Mouse (Mus musculus) Patski (cell line): ENCODE data around the gene Ank. TPM values are rescaled to one million over a fixed set of nuclear protein-coding genes. Genes with fewer than 3 reads are reported as not detected.

Experiments
- ATAC-seq: fragments of 100-300 bp; one replicate; pipeline ENCODE4 v1.8.0; 2021
- CTCF ChIA-PET: fragments of 350-600 bp; sonication (Branson Sonifier 250); formaldehyde crosslinking; loops from one replicate; lab custom pipeline; 2022; ENCODE audit warnings: inconsistent platforms; lab: Charles Lee
- POLR2A ChIA-PET: fragments of 350-600 bp; sonication (Branson Sonifier 250); formaldehyde crosslinking; loops from one replicate; lab custom pipeline; 2022; ENCODE audit warnings: antibody characterized with exemption, inconsistent platforms; lab: Charles Lee
- DNase-seq: peaks from one replicate; pipeline ENCODE4 v3.0.0-alpha.2; 2011; ENCODE audit warnings: low read depth, low spot score
- H3K27me3 ChIP-seq: fragments of 371-371 bp; one replicate; pipeline ENCODE4 v1.5.1; 2021
- CTCF ChIP-seq: fragments of 100-300 bp; IDR thresholded peaks from one replicate; pipeline ENCODE4 v1.5.1; 2021
- in situ Hi-C: fragments of 300-500 bp; cut with MboI; formaldehyde crosslinking; loops from 3 replicates; pipeline ENCODE4 v1.11.1; 2018; ENCODE audit warnings: low pct_unique_long_range_greater_than_20kb, mixed read lengths
- polyA plus RNA-seq: library from polyadenylated mRNA; unstranded; gene quantifications from one replicate; pipeline ENCODE4 v1.2.3, GENCODE M21; 2021

Ank gene
- polyA plus RNA-seq, 1 experiment from 2014 or later = 85.8 TPM

DNA sequence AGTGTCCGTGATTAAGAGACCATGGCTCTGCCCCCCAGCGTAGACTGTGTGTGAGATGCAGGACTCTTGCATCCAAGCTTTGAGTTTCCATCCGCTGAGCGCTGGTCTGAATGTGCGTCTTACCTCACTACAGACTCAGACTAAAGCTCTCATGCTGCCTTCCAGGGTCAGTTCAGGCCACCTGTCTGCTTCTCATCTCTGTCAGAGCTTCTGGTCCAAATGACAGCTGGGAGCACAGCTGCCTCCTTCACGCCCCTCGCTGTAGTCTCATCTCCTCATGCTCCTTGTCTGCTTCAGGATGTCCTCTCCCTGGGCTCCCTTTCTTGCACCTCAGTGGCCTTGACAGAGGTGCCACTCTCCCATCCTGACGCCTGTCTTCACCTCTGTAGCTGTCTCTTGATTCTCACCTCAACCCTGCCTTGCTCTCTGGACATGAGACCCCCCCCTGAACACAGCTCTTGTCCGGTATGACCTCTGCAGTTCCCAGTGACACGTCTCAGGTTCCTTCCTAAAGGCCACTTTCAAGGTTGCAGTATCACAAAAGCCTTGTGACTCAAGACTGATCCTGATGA is 85.7 kb downstream of the Ank start:
- CTCF ChIA-PET = interaction anchor here (1.5 to 3.3 kb wide), 3 partner anchors 11 to 38 kb away, joined by 5 to 17 read pairs (median 8); no protein-coding TSS in a partner anchor
- ATAC-seq = no peak

DNA sequence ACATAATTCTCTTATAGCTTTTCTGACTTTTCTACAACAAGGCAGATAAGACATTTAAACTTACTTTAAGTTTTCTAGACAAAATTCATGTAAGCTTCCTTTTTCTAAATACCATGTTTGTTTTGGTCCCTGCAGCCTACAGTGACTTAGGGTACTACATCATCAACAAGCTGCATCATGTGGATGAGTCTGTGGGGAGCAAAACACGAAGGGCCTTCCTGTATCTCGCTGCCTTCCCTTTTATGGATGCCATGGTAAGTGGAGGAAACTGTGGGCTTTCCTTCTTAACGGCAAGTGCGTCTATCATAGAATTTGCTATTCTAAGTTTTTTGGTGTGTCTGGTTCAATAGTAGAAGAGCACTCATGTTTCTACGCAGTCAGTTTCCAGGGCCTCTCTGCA is 87.1 kb downstream of the Ank start:
- POLR2A ChIA-PET = interaction anchor here (0.6 kb wide), 1 partner anchor 17 kb away, joined by 8 read pairs; no protein-coding TSS in a partner anchor
- DNase-seq (no peak), ATAC-seq (no peak)
- H3K27me3 ChIP-seq = no peaks in the 10 kb centered on the region
- no peak for TF ChIP-seq CTCF
- CTCF ChIA-PET = interaction anchor here (1.2 to 3.3 kb wide), 3 partner anchors 9 to 13 kb away, joined by 3 to 17 read pairs (median 4); no protein-coding TSS in a partner anchor
- in situ Hi-C loops = no loop called here

More for the DNA sequence above, 85.7 kb downstream of the Ank start:
- H3K27me3 ChIP-seq = no peaks in the 10 kb centered on the region
- no peak for TF ChIP-seq CTCF
- in situ Hi-C loops = no loop called here
- POLR2A ChIA-PET = interaction anchor here (0.7 kb wide), 1 partner anchor 11 kb away, joined by 3 read pairs; no protein-coding TSS in a partner anchor
- DNase-seq = no peak

DNA sequence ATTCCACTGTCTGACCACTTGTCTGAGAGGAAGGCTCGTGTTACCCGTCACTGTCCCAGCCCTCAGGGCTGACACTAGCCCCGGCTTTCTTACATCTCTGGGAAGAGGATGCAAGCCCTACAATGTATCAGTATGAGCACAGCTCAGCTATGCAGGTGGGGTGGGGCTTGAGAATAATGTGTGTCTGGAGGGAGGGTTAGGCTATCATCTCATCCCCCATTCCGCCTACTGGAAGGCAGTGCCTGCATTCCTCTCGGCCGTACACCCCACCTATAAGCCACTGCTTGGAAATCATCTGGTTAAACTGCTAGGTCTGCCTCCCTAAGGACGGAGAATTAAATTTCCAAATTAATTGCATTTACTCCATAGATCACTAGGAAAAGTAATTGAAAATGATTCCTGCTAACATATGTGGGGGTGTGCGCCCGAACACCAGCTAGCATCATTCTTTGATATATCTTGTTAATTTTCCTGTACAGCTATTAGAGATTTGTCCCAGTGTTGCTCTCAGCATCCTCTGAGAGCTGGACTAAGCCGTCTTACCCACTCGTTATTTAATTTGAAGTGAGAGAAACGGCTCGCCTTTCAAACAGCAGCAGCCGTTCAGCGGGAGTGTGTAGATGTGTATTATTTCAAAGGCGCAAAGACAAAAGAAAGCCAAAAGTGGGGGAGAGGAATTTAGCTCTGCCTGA is 92.1 kb downstream of the Ank start:
- in situ Hi-C loops = no loop called here
- H3K27me3 ChIP-seq = no peaks in the 10 kb centered on the region
- ATAC-seq = no peak
- CTCF ChIA-PET = interaction anchor here (1.2 to 2.6 kb wide), 2 partner anchors 10 to 17 kb away, joined by 4 to 8 read pairs; no protein-coding TSS in a partner anchor
- POLR2A ChIA-PET = no interaction called here
- no peak for DNase-seq
- TF ChIP-seq CTCF = no peak

DNA sequence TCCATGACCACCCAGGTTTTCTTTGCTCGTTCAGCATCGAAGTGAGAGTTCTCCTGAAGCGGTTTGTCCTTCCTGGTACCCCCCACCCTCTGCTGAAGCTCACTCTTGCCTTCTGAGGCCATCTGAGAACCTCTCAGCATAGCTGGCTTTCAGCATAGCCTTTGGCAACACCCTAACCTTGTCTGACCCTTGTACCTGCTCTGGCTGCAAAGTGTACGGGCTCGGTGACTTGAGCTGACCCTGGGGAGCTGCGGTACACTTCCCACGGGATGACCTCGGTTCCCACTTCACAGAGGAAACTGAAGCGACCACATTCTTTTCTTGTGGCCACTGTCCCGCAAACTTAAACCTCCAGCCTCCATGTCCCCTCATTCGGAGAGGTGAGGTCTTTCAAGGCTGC is 93.8 kb downstream of the Ank start:
- ChIA-PET POLR2A (interaction anchor here (0.6 kb wide), 1 partner anchor 58 kb away, joined by 7 read pairs; no protein-coding TSS in a partner anchor), CTCF (interaction anchor here (0.5 to 2.6 kb wide), 2 partner anchors 15 to 167 kb away, joined by 3 to 8 read pairs; no protein-coding TSS in a partner anchor)
- TF ChIP-seq CTCF = no peak
- ATAC-seq = no peak
- in situ Hi-C loops = no loop called here
- no peaks in the 10 kb centered on the region for H3K27me3 ChIP-seq
- DNase-seq = no peak

DNA sequence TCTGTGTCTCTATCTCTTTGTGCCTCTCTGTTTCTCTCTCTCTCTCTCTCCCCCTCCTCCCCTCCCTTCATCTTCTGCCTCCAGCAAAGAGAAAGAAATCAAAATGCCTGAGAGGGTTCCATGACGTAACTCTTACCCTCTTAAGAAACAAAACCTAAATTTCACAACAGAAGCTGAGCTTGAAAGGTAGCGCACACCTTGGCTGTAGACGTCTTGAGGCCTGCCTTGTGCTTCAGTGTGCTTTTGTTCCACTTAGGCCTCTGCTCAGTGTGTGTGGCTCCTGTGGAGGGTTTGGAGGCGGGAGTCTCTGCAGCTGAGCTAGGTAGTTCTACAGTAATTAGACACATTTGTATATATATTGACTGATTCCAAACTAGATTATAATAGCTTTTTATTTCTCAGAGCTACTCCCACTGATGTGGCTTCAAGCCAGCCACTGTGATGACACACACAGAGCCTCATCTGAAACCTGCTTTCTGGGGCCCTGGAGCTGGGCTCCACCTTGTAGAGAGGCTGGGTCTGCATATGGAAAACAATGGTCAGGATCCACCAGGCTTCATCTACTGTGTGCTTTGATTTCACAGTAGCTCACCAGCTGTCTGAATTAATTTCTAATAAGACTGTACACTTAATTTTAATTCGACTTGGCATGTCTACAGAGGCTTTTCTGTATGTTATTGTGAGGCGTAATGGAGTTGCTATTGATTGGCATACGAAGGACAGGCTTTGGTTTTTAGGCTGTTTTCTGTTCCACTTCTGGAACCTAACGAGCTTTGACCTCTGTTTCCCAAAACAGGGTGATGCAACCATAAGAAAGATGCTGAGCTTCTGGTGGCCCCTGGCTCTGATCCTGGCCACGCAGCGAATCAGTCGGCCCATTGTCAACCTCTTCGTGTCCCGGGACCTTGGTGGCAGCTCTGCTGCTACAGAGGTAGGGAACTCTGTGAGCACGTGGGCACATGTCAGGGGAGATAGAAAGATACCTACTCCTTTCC is 97.9 kb downstream of the Ank start:
- in situ Hi-C loops = no loop called here
- no peak for TF ChIP-seq CTCF
- POLR2A ChIA-PET = interaction anchor here (0.6 kb wide), 1 partner anchor 48 kb away, joined by 3 read pairs; no protein-coding TSS in a partner anchor
- ATAC-seq (no peak), DNase-seq (no peak)
- H3K27me3 ChIP-seq = no peaks in the 10 kb centered on the region
- CTCF ChIA-PET = interaction anchor here (0.9 to 3.0 kb wide), 2 partner anchors 13 to 18 kb away, joined by 4 to 8 read pairs; no protein-coding TSS in a partner anchor

DNA sequence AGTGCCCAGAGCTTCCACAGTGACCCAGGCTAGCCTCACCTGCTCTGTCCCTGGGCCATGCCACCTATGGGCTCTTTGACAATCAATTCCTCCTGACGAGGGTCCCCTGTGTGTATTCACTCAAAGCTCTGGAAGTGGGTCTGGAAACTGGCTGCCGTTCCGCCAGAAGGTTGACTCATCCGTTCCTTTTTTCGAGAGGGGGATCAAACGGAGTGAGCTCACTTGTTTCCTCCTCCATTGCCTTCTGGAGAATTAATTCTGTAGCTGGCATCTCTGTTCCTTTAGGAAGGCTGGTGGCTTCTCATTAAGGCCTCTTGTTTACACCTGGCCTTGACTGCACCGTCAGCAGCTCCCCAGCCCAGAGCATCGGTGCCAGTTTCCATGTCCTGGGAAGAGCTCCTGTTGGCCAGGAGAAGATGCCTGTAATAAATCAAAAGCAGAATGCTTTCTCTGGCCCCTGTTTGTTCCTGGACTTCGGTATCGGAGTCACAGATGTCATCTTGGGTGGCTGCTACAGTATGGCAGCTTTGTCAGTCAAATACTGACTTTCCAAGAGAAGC is 99.2 kb downstream of the Ank start:
- ChIA-PET CTCF (interaction anchor here (0.9 to 3.0 kb wide), 4 partner anchors 12 to 100 kb away, joined by 3 to 8 read pairs (median 4); no protein-coding TSS in a partner anchor), POLR2A (no interaction called here)
- no peak for TF ChIP-seq CTCF
- ATAC-seq (no peak), DNase-seq (no peak)
- no peaks in the 10 kb centered on the region for H3K27me3 ChIP-seq
- in situ Hi-C loops = no loop called here

DNA sequence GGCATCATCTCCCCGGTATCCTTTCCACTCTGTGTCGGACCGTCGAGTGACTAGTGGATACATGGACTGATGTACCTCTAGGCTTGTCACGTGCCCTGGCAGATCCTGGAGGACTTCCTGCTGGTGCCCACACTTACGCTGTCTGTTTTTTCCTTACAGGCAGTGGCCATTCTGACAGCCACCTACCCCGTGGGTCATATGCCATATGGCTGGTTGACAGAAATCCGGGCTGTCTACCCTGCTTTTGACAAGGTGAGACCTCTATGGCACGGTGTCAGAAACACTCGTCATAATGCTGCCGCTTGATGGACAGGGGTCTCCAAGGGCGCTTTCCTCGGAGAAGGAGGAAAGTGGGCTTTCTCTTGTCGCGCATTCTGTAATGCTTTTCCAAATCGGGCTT is 100.9 kb downstream of the Ank start:
- ChIA-PET POLR2A (no interaction called here), CTCF (interaction anchor here (1.2 to 1.4 kb wide), 2 partner anchors 9 kb away, joined by 3 to 4 read pairs; no protein-coding TSS in a partner anchor)
- DNase-seq = no peak
- in situ Hi-C loops = no loop called here
- ATAC-seq = no peak
- no peak for TF ChIP-seq CTCF
- no peaks in the 10 kb centered on the region for H3K27me3 ChIP-seq

DNA sequence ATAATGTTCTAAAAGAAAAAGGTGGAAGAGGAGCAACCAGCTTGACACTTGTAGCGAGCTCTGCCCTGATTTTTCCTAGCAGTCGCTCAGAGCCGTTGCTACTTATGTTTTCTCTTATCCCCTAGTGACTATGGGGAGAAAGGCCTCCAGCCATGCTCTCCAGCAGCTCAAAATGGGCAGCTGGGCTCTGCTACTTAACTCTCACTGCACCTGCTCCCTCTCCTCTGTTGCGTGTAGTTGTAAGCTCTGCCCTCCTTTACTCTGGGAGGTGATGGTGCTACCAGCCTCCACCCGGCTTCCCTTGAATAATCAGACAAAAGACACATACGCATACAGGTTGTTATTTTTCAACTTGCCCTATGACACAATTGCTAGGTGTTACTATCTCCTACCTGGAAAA is 101.9 kb downstream of the Ank start:
- ATAC-seq (no peak), DNase-seq (no peak)
- CTCF ChIA-PET = interaction anchor here (1.4 to 3.4 kb wide), 3 partner anchors 10 to 243 kb away, joined by 4 to 13 read pairs (median 4); no protein-coding TSS in a partner anchor
- POLR2A ChIA-PET = no interaction called here
- H3K27me3 ChIP-seq = no peaks in the 10 kb centered on the region
- no peak for TF ChIP-seq CTCF
- in situ Hi-C loops = no loop called here

DNA sequence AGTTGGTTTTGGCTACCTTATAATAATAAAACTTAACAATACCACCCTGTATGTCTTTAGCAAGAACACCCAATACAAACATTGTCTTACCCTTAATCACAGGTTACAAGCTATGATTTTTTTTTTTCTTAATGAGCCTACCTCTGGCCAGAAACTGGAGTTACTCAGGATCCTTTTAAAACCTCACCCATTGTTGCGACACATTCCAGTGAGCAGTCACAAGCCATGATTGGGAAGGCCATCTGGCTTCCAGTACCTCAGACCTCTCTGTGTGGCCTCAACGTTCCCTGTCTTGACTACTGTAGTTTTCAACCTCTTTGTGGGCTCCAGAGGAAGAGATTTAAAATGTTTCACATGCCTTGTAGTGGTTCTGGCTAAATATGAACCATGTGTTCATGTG is 103.4 kb downstream of the Ank start:
- TF ChIP-seq CTCF = no peak
- in situ Hi-C loops = no loop called here
- ChIA-PET CTCF (interaction anchor here (0.9 to 3.4 kb wide), 3 partner anchors 12 to 247 kb away, joined by 3 to 13 read pairs (median 4); no protein-coding TSS in a partner anchor), POLR2A (interaction anchor here (1.1 to 1.3 kb wide), 2 partner anchors 9 to 18 kb away, joined by 3 read pairs; no protein-coding TSS in a partner anchor)
- no peak for DNase-seq
- no peaks in the 10 kb centered on the region for H3K27me3 ChIP-seq
- ATAC-seq = peak; percentile 66
